Mouse (Mus musculus) embryonic facial prominence, embryonic 15.5 days (tissue): ENCODE results near the gene Zfp536. TPM values are rescaled to one million over a fixed set of nuclear protein-coding genes. Genes with fewer than 3 reads are reported as not detected.

ENCODE experiments used
- ATAC-seq: fragments of 200-750 bp; cut with Nextera tagmentation; 2 replicates; pipeline ENCODE4 v1.8.0; 2017; ENCODE audit warnings: low read depth, moderate TSS enrichment; ENCODE audit not compliant: insufficient number of reproducible peaks, low FRiP score, low TSS enrichment
- H3K27ac ChIP-seq: fragments of 300-500 bp; sonication (generic); replicated peaks from 2 replicates; pipeline ENCODE4 v1.5.1; 2015; ENCODE audit warnings: mild to moderate bottlenecking, inconsistent platforms
- H3K27me3 ChIP-seq: fragments of 300-500 bp; sonication (generic); 2 replicates; pipeline ENCODE4 v1.6.1; 2015; ENCODE audit warnings: inconsistent platforms
- H3K36me3 ChIP-seq: fragments of 300-500 bp; sonication (generic); 2 replicates; pipeline ENCODE4 v1.6.1; 2015; ENCODE audit warnings: mild to moderate bottlenecking, inconsistent platforms
- H3K4me1 ChIP-seq: fragments of 300-500 bp; sonication (generic); 2 replicates; pipeline ENCODE4 v1.6.1; 2015; ENCODE audit warnings: inconsistent platforms
- H3K4me2 ChIP-seq: fragments of 300-500 bp; sonication (generic); replicated peaks from 2 replicates; pipeline ENCODE4 v1.6.1; 2015; ENCODE audit warnings: mild to moderate bottlenecking, inconsistent platforms
- H3K4me3 ChIP-seq: fragments of 300-500 bp; sonication (generic); replicated peaks from 2 replicates; pipeline ENCODE4 v1.5.1; 2015; ENCODE audit warnings: mild to moderate bottlenecking, inconsistent platforms
- H3K9ac ChIP-seq: fragments of 300-500 bp; sonication (generic); 2 replicates; pipeline ENCODE4 v1.6.1; 2015; ENCODE audit warnings: inconsistent platforms
- H3K9me3 ChIP-seq: fragments of 300-500 bp; sonication (generic); replicated peaks from 2 replicates; pipeline ENCODE4 v1.6.1; 2016; ENCODE audit warnings: inconsistent platforms
- WGBS: fragments of 180-500 bp; shearing (Covaris S2); methylation state at CpG from one replicate; pipeline ENCODE4 v1.1.7; 2015; 5-methylcytosine and 5-hydroxymethylcytosine counted together
- polyA plus RNA-seq: library from polyadenylated mRNA; unstranded; fragments of >200 nt; fragmentation: Nextera tagmentation; extraction: Ambion mirVana; gene quantifications from 2 replicates; pipeline ENCODE4 v1.2.1, GENCODE M21; 2015

The Zfp536 gene
- polyA plus RNA-seq, 1 experiment from 2014 or later: 6.6 TPM

DNA sequence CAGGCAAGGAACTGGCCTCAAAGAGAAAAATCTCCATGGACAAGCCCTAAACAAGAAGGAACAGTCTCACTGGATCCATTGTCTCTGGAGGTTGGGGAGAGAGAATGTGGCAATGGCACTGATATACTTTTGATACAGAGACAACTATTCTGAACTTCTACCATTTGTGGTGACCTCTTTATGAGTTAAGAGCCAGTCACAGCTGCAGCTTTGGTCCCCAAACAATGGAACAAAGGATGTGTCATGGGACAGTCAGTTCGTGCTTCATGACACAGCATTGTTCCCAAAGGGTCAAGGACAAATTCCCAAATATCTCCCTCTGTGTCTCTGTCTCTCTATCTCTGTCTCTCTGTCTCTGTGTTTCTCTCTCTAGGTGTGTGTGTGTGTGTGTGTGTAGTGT is 20.4 kb downstream of the Zfp536 start:
- H3K9ac ChIP-seq: no peak overlapping the region
- no peaks in the 10 kb centered on the region for H3K36me3 ChIP-seq
- no peak for ATAC-seq
- H3K27me3 ChIP-seq: no peaks in the 10 kb centered on the region
- no peak overlapping the region for H3K4me2 ChIP-seq
- no peak overlapping the region for H3K4me3 ChIP-seq
- H3K27ac ChIP-seq: no peak overlapping the region
- 85% methylated on average over 1 of the region's 1 CpGs for WGBS
- no peaks in the 10 kb centered on the region for H3K9me3 ChIP-seq
- no peaks in the 10 kb centered on the region for H3K4me1 ChIP-seq

DNA sequence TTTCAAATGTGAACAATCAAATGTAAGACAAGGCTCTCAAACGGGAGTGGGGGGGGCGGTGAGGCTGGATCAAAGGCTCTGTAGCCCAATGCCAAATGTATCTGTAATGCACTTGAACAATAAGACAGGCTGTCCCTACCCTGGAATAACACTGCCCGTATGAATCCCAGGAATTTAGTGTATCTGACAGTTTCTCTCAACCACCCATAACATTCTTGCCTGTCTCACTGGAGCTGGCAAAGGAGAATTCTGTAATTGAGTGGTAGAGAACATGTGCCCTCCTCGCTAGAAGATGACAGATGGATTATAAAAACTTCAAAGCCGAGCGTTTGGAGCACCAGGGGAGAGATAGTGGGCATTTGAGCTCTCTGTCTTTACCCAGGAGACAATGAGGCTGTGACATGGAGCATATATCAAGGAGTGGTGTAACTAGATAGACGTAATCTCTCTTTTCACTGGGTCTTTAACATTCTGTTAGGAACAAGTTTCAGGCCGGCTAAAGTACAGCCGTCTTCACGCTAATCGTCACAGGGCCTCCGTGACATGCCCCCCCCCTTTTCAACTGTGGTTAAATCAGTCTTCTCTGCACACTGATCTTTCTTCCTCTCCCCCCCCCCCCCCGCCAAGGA is 27.2 kb downstream of the Zfp536 start:
- H3K36me3 ChIP-seq: no peaks in the 10 kb centered on the region
- no peak overlapping the region for H3K27ac ChIP-seq
- H3K4me3 ChIP-seq: no peak overlapping the region
- 21% methylated on average over 13 of the region's 13 CpGs for WGBS
- 0 out of 2 replicates have a peak overlapping the region, but pooled peaks have one; percentile 6 for H3K4me2 ChIP-seq
- no peak for ATAC-seq
- H3K27me3 ChIP-seq: no peaks in the 10 kb centered on the region
- H3K4me1 ChIP-seq: 0 out of 2 replicates have a peak, but pooled peaks cover 5% of the 10 kb centered on the region
- no peaks in the 10 kb centered on the region for H3K9me3 ChIP-seq
- H3K9ac ChIP-seq: no peak overlapping the region

DNA sequence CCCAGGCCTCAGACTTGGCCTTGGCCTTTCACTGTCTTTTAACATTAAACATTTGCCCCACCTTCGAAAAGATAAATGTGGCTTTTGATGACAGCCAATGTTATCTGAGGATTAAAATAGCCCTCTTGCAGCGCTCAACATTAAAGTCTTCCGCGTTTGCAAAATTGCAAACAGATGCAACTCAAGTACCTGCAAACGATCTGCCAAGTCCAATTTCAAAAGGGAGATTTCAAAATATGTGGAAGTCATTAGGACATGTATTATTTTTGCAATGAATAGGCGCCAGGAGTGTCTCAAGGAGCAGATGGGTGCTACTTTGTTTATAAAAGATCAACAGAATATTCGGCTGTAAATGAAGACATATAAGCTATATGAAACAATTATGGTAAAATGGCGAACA is 30.1 kb downstream of the Zfp536 start:
- Histone ChIP-seq H3K4me2 (no peak overlapping the region), H3K4me1 (0 out of 2 replicates have a peak, but pooled peaks cover 5% of the 10 kb centered on the region), H3K9me3 (no peaks in the 10 kb centered on the region), H3K36me3 (no peaks in the 10 kb centered on the region), H3K4me3 (no peak overlapping the region), H3K9ac (no peak overlapping the region), H3K27me3 (no peaks in the 10 kb centered on the region), H3K27ac (no peak overlapping the region)
- no peak for ATAC-seq
- WGBS: 28% methylated on average over 8 of the region's 8 CpGs

DNA sequence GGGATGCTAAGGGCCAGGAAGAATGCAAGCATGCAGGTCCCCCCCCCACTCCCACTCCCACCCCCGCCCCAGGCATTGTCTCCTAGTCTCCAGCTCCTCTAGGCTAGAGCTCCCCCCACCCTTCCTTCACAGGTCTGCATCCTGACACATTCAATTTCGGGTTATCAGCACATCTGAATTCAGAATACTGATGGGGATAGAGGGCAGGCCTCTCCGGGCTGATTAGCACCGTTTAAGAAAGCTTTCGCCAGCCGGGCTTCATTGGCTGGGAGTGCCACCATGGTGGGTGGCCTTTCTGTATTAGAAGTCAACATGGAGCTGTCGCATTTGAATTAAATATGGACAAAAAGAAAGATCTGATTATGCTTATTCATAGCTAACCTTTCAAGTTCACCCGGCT is 36.2 kb downstream of the Zfp536 start:
- ATAC-seq: no peak
- no peaks in the 10 kb centered on the region for H3K36me3 ChIP-seq
- H3K4me2 ChIP-seq: no peak overlapping the region
- H3K4me1 ChIP-seq: no peaks in the 10 kb centered on the region
- no peaks in the 10 kb centered on the region for H3K9me3 ChIP-seq
- no peak overlapping the region for H3K4me3 ChIP-seq
- WGBS: 42% methylated on average over 8 of the region's 8 CpGs
- no peak overlapping the region for H3K9ac ChIP-seq
- no peaks in the 10 kb centered on the region; the same call in 1 of the 2 replicates for H3K27me3 ChIP-seq
- no peak overlapping the region for H3K27ac ChIP-seq

DNA sequence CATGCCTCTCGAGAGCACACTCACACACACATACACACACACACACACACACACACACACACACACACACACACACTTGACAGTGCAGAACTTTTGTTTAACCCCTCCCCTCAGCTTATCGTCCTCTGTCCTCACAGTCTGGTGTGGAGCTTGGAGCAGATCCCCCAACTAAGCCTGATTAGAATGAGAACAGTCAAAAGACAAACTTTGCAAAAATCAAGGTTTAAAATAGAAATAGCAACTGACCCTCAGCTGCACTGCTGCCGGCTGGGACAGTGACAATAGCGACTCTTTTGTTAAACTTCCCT is 37.1 kb downstream of the Zfp536 start:
- Histone ChIP-seq H3K27ac (no peak overlapping the region), H3K4me1 (no peaks in the 10 kb centered on the region), H3K27me3 (no peaks in the 10 kb centered on the region; the same call in 1 of the 2 replicates), H3K36me3 (no peaks in the 10 kb centered on the region), H3K9ac (no peak overlapping the region), H3K9me3 (no peaks in the 10 kb centered on the region), H3K4me3 (no peak overlapping the region), H3K4me2 (no peak overlapping the region)
- WGBS: 28% methylated on average over 4 of the region's 4 CpGs
- ATAC-seq: no peak

DNA sequence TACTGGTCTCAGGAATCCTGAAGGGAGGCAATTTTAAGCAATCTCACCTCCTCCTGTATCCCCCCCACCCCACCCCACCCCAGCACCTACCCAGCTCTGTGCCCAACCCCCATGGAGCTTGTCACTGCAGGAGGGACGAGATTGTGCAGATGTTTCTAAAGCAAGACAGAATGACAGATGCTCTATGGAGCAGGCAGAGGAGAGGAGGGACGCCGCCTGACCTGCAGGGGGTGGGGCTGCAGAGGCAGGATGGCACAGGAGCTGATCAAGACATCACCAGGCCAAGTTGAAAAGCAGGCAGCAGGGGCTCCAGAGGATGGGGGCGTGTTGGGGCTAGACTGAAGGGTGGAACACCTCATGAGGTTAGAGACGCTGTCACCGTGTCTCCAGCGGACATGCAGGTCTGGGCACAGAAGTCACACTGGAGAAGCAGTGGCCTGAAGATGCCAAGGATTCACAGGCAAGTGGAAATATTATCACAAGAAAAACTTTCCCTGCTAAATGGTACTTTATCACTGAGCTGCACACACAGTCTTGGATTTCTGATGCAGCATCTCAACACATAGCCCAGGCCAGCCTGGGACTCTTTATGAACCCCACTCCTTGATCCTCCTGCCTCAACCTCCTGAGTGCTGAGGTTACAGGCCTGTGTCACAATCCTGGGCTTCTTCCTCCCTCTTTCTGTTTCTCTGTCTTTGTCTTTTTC is 37.6 kb downstream of the Zfp536 start:
- Histone ChIP-seq H3K4me1 (no peaks in the 10 kb centered on the region), H3K4me3 (no peak overlapping the region), H3K9me3 (no peaks in the 10 kb centered on the region), H3K27me3 (no peaks in the 10 kb centered on the region; the same call in 1 of the 2 replicates), H3K36me3 (no peaks in the 10 kb centered on the region), H3K27ac (no peak overlapping the region), H3K9ac (no peak overlapping the region), H3K4me2 (no peak overlapping the region)
- no peak for ATAC-seq
- WGBS: 47% methylated on average over 7 of the region's 7 CpGs

DNA sequence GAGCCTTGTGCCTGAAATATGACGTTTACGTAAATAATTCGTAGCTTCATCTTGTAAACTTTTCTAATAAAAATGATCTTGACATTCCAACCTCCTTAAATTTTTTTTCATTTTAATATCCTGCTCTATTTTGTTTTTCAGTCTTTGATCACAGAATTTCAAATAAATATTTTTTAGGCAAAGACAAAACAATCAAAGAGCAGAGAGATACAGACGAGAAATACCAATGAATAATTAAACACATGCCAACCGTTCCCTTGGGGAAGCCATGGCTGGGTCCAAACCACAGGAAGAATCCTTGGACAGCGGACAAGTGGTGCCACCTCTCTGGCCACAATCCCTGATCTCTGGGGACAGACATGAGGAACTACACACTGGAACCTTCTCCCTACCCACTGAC is 38.3 kb downstream of the Zfp536 start:
- no peak overlapping the region for H3K4me2 ChIP-seq
- H3K4me3 ChIP-seq: no peak overlapping the region
- no peaks in the 10 kb centered on the region for H3K36me3 ChIP-seq
- ATAC-seq: no peak
- 69% methylated on average over 6 of the region's 6 CpGs for WGBS
- no peaks in the 10 kb centered on the region for H3K9me3 ChIP-seq
- no peak overlapping the region for H3K27ac ChIP-seq
- no peaks in the 10 kb centered on the region; the same call in 1 of the 2 replicates for H3K27me3 ChIP-seq
- H3K4me1 ChIP-seq: no peaks in the 10 kb centered on the region
- H3K9ac ChIP-seq: no peak overlapping the region

DNA sequence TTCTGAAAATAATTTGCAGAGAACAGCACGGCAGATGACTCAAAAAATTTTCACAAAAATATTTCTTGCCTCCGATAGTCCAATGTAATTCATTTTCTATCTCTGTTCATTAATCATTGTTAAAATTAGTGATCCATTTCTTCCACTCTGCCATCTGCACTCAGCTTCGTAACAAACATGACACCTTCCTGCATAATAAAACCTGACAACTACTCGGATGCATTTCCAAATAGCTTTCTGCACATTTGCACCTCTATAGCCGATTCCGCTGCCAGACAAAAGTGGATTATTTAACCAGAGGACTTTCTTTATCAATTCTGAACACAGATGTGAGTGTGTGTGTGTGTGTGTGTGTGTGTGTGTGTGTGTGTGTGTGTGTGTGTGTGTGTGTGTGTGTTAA is 38.9 kb downstream of the Zfp536 start:
- WGBS: 75% methylated on average over 6 of the region's 6 CpGs
- ATAC-seq: no peak
- no peaks in the 10 kb centered on the region; the same call in 1 of the 2 replicates for H3K27me3 ChIP-seq

DNA sequence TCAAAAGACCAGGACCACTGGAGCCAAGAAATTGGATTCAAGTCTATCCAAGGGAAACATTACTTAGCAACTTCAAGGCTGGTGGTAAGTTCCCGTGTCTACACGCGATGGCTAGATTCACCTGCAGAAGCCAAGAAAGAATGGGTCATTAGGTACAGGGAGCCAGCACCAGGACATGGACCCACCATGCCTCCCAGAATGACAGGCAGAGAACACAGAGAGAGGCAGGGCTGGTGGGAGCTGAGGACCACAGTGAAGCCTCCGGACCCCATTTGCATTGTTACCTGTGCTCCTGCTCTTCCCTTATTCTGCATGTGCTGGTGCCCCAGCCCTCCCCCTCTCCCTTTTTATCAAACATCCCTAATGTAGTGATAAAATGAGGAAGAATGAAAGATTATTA is 39.4 kb downstream of the Zfp536 start:
- no peaks in the 10 kb centered on the region for H3K4me1 ChIP-seq
- no peak overlapping the region for H3K4me2 ChIP-seq
- H3K27ac ChIP-seq: no peak overlapping the region
- H3K27me3 ChIP-seq: no peaks in the 10 kb centered on the region; the same call in 1 of the 2 replicates
- no peak overlapping the region for H3K4me3 ChIP-seq
- H3K9me3 ChIP-seq: no peaks in the 10 kb centered on the region
- no peaks in the 10 kb centered on the region for H3K36me3 ChIP-seq
- ATAC-seq: no peak
- no peak overlapping the region for H3K9ac ChIP-seq
- 89% methylated on average over 4 of the region's 4 CpGs for WGBS

More for the DNA sequence above, 38.9 kb downstream of the Zfp536 start:
- Histone ChIP-seq H3K4me1 (no peaks in the 10 kb centered on the region), H3K4me2 (no peak overlapping the region), H3K27ac (no peak overlapping the region), H3K9me3 (no peaks in the 10 kb centered on the region), H3K36me3 (no peaks in the 10 kb centered on the region), H3K4me3 (no peak overlapping the region), H3K9ac (no peak overlapping the region)

DNA sequence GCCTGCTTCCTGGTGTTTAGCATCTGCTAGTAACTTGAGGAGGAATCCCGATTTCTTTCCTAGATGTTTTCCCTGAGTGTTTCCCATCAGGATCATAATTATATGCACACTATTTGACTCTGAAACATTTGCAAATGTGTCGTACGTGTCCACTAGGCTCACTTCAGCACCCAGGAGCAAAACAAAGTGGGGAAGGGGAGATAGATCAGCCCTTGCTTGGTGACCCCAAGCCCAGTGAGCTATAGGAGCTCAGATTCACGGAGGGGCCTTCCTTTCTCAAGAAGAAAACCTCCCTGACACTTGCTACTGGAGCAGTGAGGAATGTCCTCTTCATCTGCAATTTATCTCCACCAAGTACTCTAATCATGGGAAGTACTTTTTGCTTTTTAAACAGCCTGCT is 40.7 kb downstream of the Zfp536 start:
- no peak overlapping the region for H3K4me3 ChIP-seq
- no peak overlapping the region for H3K4me2 ChIP-seq
- H3K27me3 ChIP-seq: no peaks in the 10 kb centered on the region; the same call in 1 of the 2 replicates
- no peaks in the 10 kb centered on the region for H3K9me3 ChIP-seq
- H3K36me3 ChIP-seq: no peaks in the 10 kb centered on the region
- H3K9ac ChIP-seq: no peak overlapping the region
- no peak for ATAC-seq
- no peaks in the 10 kb centered on the region for H3K4me1 ChIP-seq
- WGBS: 46% methylated on average over 4 of the region's 4 CpGs
- no peak overlapping the region for H3K27ac ChIP-seq

DNA sequence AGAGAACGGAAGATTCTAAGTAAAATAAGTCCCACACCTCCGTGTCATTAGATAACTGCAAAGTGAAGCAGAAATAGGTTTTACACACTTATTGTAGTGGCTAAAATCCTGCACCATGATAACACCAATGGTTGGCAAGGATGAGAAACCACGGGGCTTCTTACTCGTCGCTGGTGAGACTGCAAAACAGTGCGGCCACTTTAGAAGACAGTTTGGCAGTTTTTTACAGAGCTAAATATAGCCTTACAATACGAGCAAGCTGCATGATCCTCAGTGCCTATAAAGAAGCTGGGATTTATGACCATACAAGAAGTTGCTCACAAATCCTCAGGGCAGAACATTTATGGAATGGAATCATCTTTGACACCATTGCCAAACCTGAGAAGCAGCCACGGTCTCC is 45.7 kb downstream of the Zfp536 start:
- H3K27ac ChIP-seq: no peak overlapping the region
- no peak overlapping the region for H3K4me3 ChIP-seq
- H3K9ac ChIP-seq: no peak overlapping the region
- WGBS: 77% methylated on average over 8 of the region's 8 CpGs
- H3K4me1 ChIP-seq: no peaks in the 10 kb centered on the region
- no peak overlapping the region for H3K4me2 ChIP-seq
- no peak for ATAC-seq
- no peaks in the 10 kb centered on the region for H3K27me3 ChIP-seq
- H3K36me3 ChIP-seq: no peaks in the 10 kb centered on the region
- H3K9me3 ChIP-seq: no peaks in the 10 kb centered on the region
